Mouse (Mus musculus) midbrain, embryonic 12.5 days (tissue): ENCODE data around the gene Cdh4. TPM values are rescaled to one million over a fixed set of nuclear protein-coding genes. Genes with fewer than 3 reads are reported as not detected.

Experiments
- ATAC-seq: fragments of 200-750 bp; cut with Nextera tagmentation; 2 replicates; pipeline ENCODE4 v1.8.0; 2017; ENCODE audit warnings: low read depth, moderate TSS enrichment, moderate library complexity; ENCODE audit not compliant: low FRiP score
- H3K27ac ChIP-seq: fragments of 300-500 bp; sonication (generic); replicated peaks from 2 replicates; pipeline ENCODE4 v1.5.1; 2016; ENCODE audit warnings: mild to moderate bottlenecking
- H3K27me3 ChIP-seq: fragments of 300-500 bp; sonication (generic); 2 replicates; pipeline ENCODE4 v1.6.1; 2016; ENCODE audit warnings: mild to moderate bottlenecking
- H3K36me3 ChIP-seq: fragments of 300-500 bp; sonication (generic); 2 replicates; pipeline ENCODE4 v1.6.1; 2016
- H3K4me1 ChIP-seq: fragments of 300-500 bp; sonication (generic); 2 replicates; pipeline ENCODE4 v1.6.1; 2016
- H3K4me2 ChIP-seq: fragments of 300-500 bp; sonication (generic); replicated peaks from 2 replicates; pipeline ENCODE4 v1.6.1; 2016; ENCODE audit warnings: mild to moderate bottlenecking, moderate library complexity
- H3K4me3 ChIP-seq: fragments of 300-500 bp; sonication (generic); 2 replicates; pipeline ENCODE4 v1.5.1; 2016; ENCODE audit warnings: mild to moderate bottlenecking
- H3K9ac ChIP-seq: fragments of 300-500 bp; sonication (generic); replicated peaks from 2 replicates; pipeline ENCODE4 v1.6.1; 2016; ENCODE audit warnings: mild to moderate bottlenecking, moderate library complexity
- H3K9me3 ChIP-seq: fragments of 300-500 bp; sonication (generic); 2 replicates; pipeline ENCODE4 v1.6.1; 2016; ENCODE audit warnings: mild to moderate bottlenecking
- WGBS: fragments of 180-500 bp; shearing (Covaris S2); methylation state at CpG from one replicate; pipeline ENCODE4 v1.1.7; 2016; 5-methylcytosine and 5-hydroxymethylcytosine counted together
- polyA plus RNA-seq: library from polyadenylated mRNA; unstranded; fragments of >200 nt; fragmentation: Nextera tagmentation; extraction: Ambion mirVana; gene quantifications from 2 replicates; pipeline ENCODE4 v1.2.1, GENCODE M21; 2016

The Cdh4 gene
- polyA plus RNA-seq, 1 experiment from 2014 or later = 18.2 TPM

- Histone ChIP-seq H3K4me2 (no peak overlapping the region), H3K9me3 (no peaks in the 10 kb centered on the region), H3K9ac (no peak overlapping the region), H3K4me3 (no peak overlapping the region), H3K4me1 (0 out of 2 replicates have a peak, but pooled peaks cover 2% of the 10 kb centered on the region), H3K27me3 (no peaks in the 10 kb centered on the region; the same call in 1 of the 2 replicates), H3K36me3 (no peaks in the 10 kb centered on the region), H3K27ac (no peak overlapping the region)
- ATAC-seq = no peak
- WGBS = 87% methylated on average over 10 of the region's 10 CpGs
These were observed 163.0 kb downstream of the Cdh4 start for GRCm38 (mm10) chr2:179605255-179605654.

DNA sequence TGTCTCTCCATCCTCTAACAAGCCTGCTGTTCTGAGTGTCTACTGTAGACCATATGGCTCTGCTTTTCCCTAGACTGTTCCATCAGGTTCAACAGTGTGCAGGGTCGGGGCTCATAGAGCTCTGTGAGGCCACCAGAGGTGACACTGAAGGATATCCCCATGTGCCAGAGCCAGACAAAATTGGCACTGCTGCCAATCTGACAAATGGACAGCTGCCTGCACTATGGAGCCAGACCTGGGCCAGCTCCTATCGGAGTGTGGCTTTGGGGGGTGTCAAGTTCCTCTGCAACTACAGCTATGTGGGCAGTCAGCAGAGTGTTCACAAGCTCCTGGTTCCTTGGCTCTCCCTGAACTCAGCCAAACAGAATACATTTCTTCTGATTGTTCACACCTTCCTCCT lies 164.1 kb downstream of the Cdh4 start:
- no peak overlapping the region for H3K4me3 ChIP-seq
- ATAC-seq = no peak
- 84% methylated on average over 2 of the region's 2 CpGs for WGBS

DNA sequence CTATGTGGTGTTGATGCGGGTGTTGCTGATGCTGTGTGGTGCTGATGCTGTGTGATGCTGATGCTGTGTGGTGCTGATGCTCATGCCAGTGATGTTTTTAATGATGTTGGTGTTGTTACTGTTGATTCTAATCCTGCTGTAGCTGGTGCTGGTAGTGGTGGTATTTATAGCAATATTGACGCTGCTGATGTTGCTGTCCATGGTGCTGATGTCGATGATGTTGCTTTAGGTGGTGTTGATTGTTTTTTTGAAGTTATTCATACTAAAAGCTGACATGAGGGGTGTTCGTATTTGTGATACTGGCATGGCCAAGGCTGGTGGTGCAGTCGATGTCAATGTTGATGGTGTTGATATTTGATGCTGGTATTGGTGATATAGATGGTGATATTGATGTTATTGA lies 173.7 kb downstream of the Cdh4 start:
- Histone ChIP-seq H3K4me3 (no peak overlapping the region), H3K9ac (no peak overlapping the region), H3K36me3 (no peaks in the 10 kb centered on the region)

More for the DNA sequence above, 164.1 kb downstream of the Cdh4 start:
- Histone ChIP-seq H3K4me2 (no peak overlapping the region), H3K27me3 (no peaks in the 10 kb centered on the region; the same call in 1 of the 2 replicates), H3K36me3 (no peaks in the 10 kb centered on the region), H3K9me3 (no peaks in the 10 kb centered on the region), H3K27ac (no peak overlapping the region), H3K4me1 (0 out of 2 replicates have a peak, but pooled peaks cover 2% of the 10 kb centered on the region), H3K9ac (no peak overlapping the region)

DNA sequence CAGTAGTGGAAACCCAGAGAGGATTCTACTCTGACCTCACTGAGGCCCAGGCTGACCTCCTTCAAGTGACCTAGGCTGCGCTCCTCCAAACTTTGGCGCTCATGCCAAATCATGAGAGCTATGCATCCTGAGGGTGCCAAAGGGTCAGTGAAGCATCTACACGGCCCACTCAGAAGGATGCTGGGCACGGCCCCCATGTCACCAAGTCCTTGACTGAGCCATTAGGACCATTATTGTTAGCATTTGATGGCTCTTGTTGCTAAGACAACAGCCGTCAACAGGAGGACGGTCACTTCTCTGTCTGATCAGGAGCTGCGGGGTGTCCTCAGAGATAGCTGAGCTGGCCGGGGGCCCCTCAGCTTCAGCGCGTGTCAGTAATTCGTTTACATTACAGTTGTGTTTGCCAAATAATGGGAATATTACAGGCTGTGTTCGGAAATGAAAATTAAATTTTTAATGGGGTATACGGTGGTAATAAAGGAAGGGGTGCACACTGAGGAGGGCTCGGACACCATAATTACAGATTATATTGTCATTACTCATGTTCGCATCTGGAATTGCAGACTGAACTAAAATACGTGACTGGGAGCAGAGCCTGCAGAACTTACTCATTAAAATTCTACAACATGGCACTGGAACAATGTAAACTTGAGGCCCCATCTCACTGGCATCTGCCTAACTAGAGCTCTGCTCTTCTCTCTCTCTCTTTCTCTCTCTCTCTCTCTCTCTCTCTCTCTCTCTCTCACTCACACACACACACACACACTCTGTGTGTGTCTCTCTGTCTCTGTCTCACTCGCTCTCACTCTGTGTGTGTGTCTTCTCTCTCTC lies 181.6 kb downstream of the Cdh4 start:
- no peak overlapping the region for H3K9ac ChIP-seq
- peaks cover 15% of the 10 kb centered on the region for H3K4me1 ChIP-seq
- H3K4me2 ChIP-seq = no peak overlapping the region
- H3K9me3 ChIP-seq = no peaks in the 10 kb centered on the region
- ATAC-seq = no peak
- 73% methylated on average over 17 of the region's 17 CpGs for WGBS
- no peaks in the 10 kb centered on the region for H3K36me3 ChIP-seq
- no peak overlapping the region for H3K27ac ChIP-seq
- H3K27me3 ChIP-seq = no peaks in the 10 kb centered on the region
- H3K4me3 ChIP-seq = no peak overlapping the region

More for the DNA sequence above, 173.7 kb downstream of the Cdh4 start:
- H3K4me2 ChIP-seq = no peak overlapping the region
- no peak overlapping the region for H3K27ac ChIP-seq
- no peaks in the 10 kb centered on the region for H3K9me3 ChIP-seq
- H3K4me1 ChIP-seq = no peaks in the 10 kb centered on the region
- 64% methylated on average over 5 of the region's 5 CpGs for WGBS
- ATAC-seq = no peak
- no peaks in the 10 kb centered on the region for H3K27me3 ChIP-seq

DNA sequence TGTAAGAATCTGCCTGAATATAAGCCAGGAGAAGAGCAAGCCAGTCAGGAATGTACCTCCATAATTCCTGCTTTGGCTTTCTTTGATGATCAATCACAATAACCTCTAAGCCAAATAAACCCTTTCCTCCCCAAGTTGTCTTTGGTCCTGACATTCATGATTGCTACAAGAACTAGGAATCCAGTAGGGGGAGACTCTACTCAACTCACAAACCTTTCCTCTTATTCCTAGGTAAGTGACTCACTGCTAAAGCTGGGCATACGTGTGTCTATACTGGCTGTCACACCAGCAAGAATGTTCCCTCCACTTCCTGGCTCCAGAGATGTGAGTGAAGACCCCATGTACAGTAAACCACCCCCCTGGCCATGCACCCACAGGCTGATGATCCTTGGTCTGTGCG lies 185.3 kb downstream of the Cdh4 start:
- Histone ChIP-seq H3K27ac (no peak overlapping the region), H3K4me1 (peaks cover 15% of the 10 kb centered on the region), H3K27me3 (no peaks in the 10 kb centered on the region), H3K9me3 (no peaks in the 10 kb centered on the region), H3K9ac (no peak overlapping the region), H3K36me3 (no peaks in the 10 kb centered on the region), H3K4me3 (no peak overlapping the region), H3K4me2 (no peak overlapping the region)
- WGBS = 79% methylated on average over 2 of the region's 2 CpGs
- ATAC-seq = no peak

GRCm38 (mm10) chr2:179630720-179631119 lies 188.5 kb downstream of the Cdh4 start:
- Histone ChIP-seq H3K9me3 (no peaks in the 10 kb centered on the region), H3K27ac (no peak overlapping the region), H3K4me2 (no peak overlapping the region), H3K36me3 (no peaks in the 10 kb centered on the region), H3K4me3 (no peak overlapping the region), H3K27me3 (no peaks in the 10 kb centered on the region), H3K9ac (no peak overlapping the region), H3K4me1 (peaks cover 2% of the 10 kb centered on the region; the same call in 1 of the 2 replicates)
- ATAC-seq = no peak
- WGBS = 56% methylated on average over 10 of the region's 10 CpGs

- ATAC-seq = no peak
- H3K4me3 ChIP-seq = no peak overlapping the region
- no peaks in the 10 kb centered on the region for H3K36me3 ChIP-seq
- H3K9me3 ChIP-seq = no peaks in the 10 kb centered on the region
- no peak overlapping the region for H3K4me2 ChIP-seq
- WGBS = 89% methylated on average over 15 of the region's 15 CpGs
- H3K4me1 ChIP-seq = peaks cover 4% of the 10 kb centered on the region; the same call in 1 of the 2 replicates
- H3K9ac ChIP-seq = no peak overlapping the region
- no peaks in the 10 kb centered on the region for H3K27me3 ChIP-seq
- no peak overlapping the region for H3K27ac ChIP-seq
These were observed 198.5 kb downstream of the Cdh4 start for GRCm38 (mm10) chr2:179640576-179641301.

GRCm38 (mm10) chr2:179648573-179649263 lies 206.5 kb downstream of the Cdh4 start:
- Histone ChIP-seq H3K4me3 (no peak overlapping the region), H3K4me2 (no peak overlapping the region), H3K9ac (no peak overlapping the region), H3K4me1 (peaks cover 5% of the 10 kb centered on the region; the same call in 1 of the 2 replicates), H3K9me3 (no peaks in the 10 kb centered on the region), H3K27me3 (0 out of 2 replicates have a peak, but pooled peaks cover 2% of the 10 kb centered on the region), H3K36me3 (no peaks in the 10 kb centered on the region), H3K27ac (no peak overlapping the region)
- ATAC-seq = no peak
- WGBS = 78% methylated on average over 20 of the region's 20 CpGs

GRCm38 (mm10) chr2:179649370-179649769 lies 207.1 kb downstream of the Cdh4 start:
- 72% methylated on average over 4 of the region's 4 CpGs for WGBS
- Histone ChIP-seq H3K4me2 (no peak overlapping the region), H3K4me1 (peaks cover 5% of the 10 kb centered on the region; the same call in 1 of the 2 replicates), H3K27ac (no peak overlapping the region), H3K4me3 (no peak overlapping the region), H3K27me3 (0 out of 2 replicates have a peak, but pooled peaks cover 2% of the 10 kb centered on the region), H3K9ac (no peak overlapping the region), H3K9me3 (no peaks in the 10 kb centered on the region), H3K36me3 (no peaks in the 10 kb centered on the region)
- no peak for ATAC-seq

DNA sequence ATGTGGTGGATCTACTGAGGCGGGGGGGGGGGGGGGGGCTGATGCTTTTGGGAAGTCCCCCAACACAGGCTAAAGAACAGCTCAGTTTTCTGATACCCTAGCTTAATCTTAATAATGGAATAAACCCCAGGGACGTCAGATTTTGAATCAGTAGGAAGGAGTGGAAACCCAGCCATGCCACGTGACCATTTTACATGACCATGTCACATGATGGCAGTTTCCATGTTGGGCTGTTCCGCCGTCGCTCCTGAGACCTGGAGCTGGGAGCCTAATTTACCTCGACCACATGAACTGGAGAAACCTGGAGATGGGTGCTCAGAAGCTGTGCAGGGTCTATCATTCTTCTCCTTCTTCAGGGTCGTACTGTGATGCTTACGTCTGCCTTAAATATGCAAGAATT lies 207.9 kb downstream of the Cdh4 start:
- Histone ChIP-seq H3K27ac (no peak overlapping the region), H3K9ac (no peak overlapping the region), H3K9me3 (no peaks in the 10 kb centered on the region), H3K4me3 (no peak overlapping the region), H3K36me3 (no peaks in the 10 kb centered on the region), H3K4me2 (no peak overlapping the region), H3K4me1 (peaks cover 5% of the 10 kb centered on the region; the same call in 1 of the 2 replicates), H3K27me3 (0 out of 2 replicates have a peak, but pooled peaks cover 2% of the 10 kb centered on the region)
- ATAC-seq = no peak
- WGBS = 84% methylated on average over 9 of the region's 9 CpGs

DNA sequence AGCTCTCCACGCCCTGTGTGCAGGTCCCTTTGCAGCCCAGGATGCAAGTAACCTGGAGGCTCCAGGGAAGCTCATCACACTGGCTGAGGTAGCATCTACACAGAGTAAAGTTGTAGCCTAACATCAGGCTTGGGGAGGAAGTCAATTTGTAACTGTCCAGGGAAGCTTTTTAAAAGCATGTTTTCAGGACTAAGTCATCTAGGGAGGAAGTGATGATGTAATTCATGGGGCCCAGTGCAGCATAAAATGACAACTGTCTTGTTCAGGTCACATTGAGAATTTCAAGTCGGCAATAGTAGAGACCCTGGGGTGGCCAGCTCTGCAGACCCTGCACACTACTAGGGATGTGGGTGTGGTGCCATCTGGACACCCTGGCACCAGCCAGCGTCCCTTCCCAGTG lies 213.3 kb downstream of the Cdh4 start:
- no peak for ATAC-seq
- no peak overlapping the region for H3K9ac ChIP-seq
- no peak overlapping the region for H3K27ac ChIP-seq
- H3K27me3 ChIP-seq = peaks cover 39% of the 10 kb centered on the region
- H3K4me1 ChIP-seq = no peaks in the 10 kb centered on the region
- no peak overlapping the region for H3K4me2 ChIP-seq
- H3K9me3 ChIP-seq = no peaks in the 10 kb centered on the region
- 90% methylated on average over 3 of the region's 3 CpGs for WGBS
- no peaks in the 10 kb centered on the region for H3K36me3 ChIP-seq
- no peak overlapping the region for H3K4me3 ChIP-seq
